18 mouse cellular contexts compared by ENCODE assay signal in genomic region chr5:31038171-31038845, GRCm38 (mm10). TPM values are rescaled to one million over a fixed set of nuclear protein-coding genes. Genes with fewer than 3 reads are reported as not detected.
DNase-seq lines count a peak whose midpoint lies in the region; ATAC-seq lines count a peak whose summit lies in the region.
"Had no signal": no experiment of that assay in that cellular context is flagged by ENCODE, and none has a peak within 500 bp of the region (broad histone marks: within the 10 kb centered on the region; RNA-seq: fewer than 3 reads in every experiment).

No protein-coding gene starts in this region.

- no peak overlapping the region for H3K9ac ChIP-seq in kidney, embryonic 14.5 days (ENCODE audit: low read depth, low read length)
- no peak overlapping the region for H3K9ac ChIP-seq in heart, embryonic 12.5 days
- H3K9ac ChIP-seq: embryonic facial prominence, embryonic 12.5 days; forebrain, embryonic 12.5 days; hindbrain, embryonic 14.5 days had no signal

- no peaks in the 10 kb centered on the region for H3K27me3 ChIP-seq in kidney, embryonic 14.5 days (ENCODE audit: control insufficient read depth, insufficient read depth, low read length)
- H3K27me3 ChIP-seq in heart, embryonic 12.5 days (replicated peaks) = no peaks in the 10 kb centered on the region
- H3K27me3 ChIP-seq: embryonic facial prominence, embryonic 12.5 days; forebrain, embryonic 12.5 days had no signal

- H3K4me1 ChIP-seq in kidney, embryonic 14.5 days (ENCODE audit: control insufficient read depth, insufficient read depth, low read length) = no peaks in the 10 kb centered on the region
- H3K4me1 ChIP-seq in heart, embryonic 12.5 days (replicated peaks) = peaks cover 15% of the 10 kb centered on the region
- H3K4me1 ChIP-seq: embryonic facial prominence, embryonic 12.5 days; forebrain, embryonic 12.5 days; hindbrain, embryonic 10.5 days had no signal

- H3K4me3 ChIP-seq in kidney, embryonic 14.5 days (ENCODE audit: low read length) = no peak overlapping the region
- no peak overlapping the region for H3K4me3 ChIP-seq in heart, embryonic 12.5 days
- H3K4me3 ChIP-seq: embryonic facial prominence, embryonic 12.5 days; forebrain, embryonic 12.5 days; heart, adult 2 months; hindbrain, embryonic 10.5 days had no signal

- peaks cover 22% of the 10 kb centered on the region; the same call in 1 of the 2 replicates for H3K36me3 ChIP-seq in kidney, embryonic 14.5 days (ENCODE audit: control insufficient read depth, insufficient read depth, low read length)
- H3K36me3 ChIP-seq in heart, embryonic 12.5 days = peaks cover 66% of the 10 kb centered on the region

- no peak overlapping the region for H3K4me2 ChIP-seq in kidney, embryonic 14.5 days (replicated peaks; ENCODE audit: low read depth, low read length)
- H3K4me2 ChIP-seq in heart, embryonic 12.5 days = no peak overlapping the region
- H3K4me2 ChIP-seq: embryonic facial prominence, embryonic 12.5 days; forebrain, embryonic 12.5 days; heart, embryonic 11.5 days; hindbrain, embryonic 14.5 days had no signal

- no peak overlapping the region for H3K27ac ChIP-seq in kidney, embryonic 14.5 days (ENCODE audit: low read depth, low read length)
- H3K27ac ChIP-seq in heart, embryonic 12.5 days (ENCODE audit: poor library complexity, severe bottlenecking) = no peak overlapping the region
- H3K27ac ChIP-seq: embryonic facial prominence, embryonic 12.5 days; forebrain, embryonic 12.5 days; heart, adult 2 months; hindbrain, embryonic 10.5 days; hindbrain, embryonic 14.5 days had no signal

- no peak for ATAC-seq in kidney, embryonic 14.5 days (ENCODE audit: low FRiP score, low TSS enrichment)
- no peak for ATAC-seq in heart, embryonic 12.5 days (ENCODE audit: insufficient number of reproducible peaks, low FRiP score)
- ATAC-seq: forebrain, embryonic 16.5 days had no signal

- H3K9me3 ChIP-seq in kidney, embryonic 14.5 days (ENCODE audit: control insufficient read depth, low read length) = no peaks in the 10 kb centered on the region
- H3K9me3 ChIP-seq in heart, embryonic 12.5 days (replicated peaks) = no peaks in the 10 kb centered on the region
- H3K9me3 ChIP-seq: embryonic facial prominence, embryonic 12.5 days; forebrain, embryonic 12.5 days; hindbrain, embryonic 10.5 days had no signal

- peak; percentile 41 for DNase-seq in kidney, adult 11 months
- no peak for DNase-seq in kidney, postnatal 10 days
- DNase-seq in kidney, postnatal 14 days = peak; percentile 33
- DNase-seq in adrenal gland, postnatal 25 days = peak; percentile 39
- DNase-seq in yolk sac, embryonic 10.5 days (ENCODE audit: low spot score) = peak; percentile 26
- no peak for DNase-seq in left cerebral cortex, adult 8-10 months (ENCODE audit: low spot score in 2 of 2)
- DNase-seq: cerebellum, adult 8-10 months; cerebellum, postnatal 14 days; gastrocnemius, postnatal 10 days; heart, adult 2 months had no signal

- 88% methylated on average over 7 of the region's 7 CpGs for WGBS in kidney, embryonic 14.5 days
- WGBS in heart, embryonic 12.5 days = 82% methylated on average over 7 of the region's 7 CpGs

RNA-seq across cellular contexts. Expression of gene Atraid, which starts 9.8 kb away (rescaled TPM):
- 144 and 160 TPM in 2 replicates for polyA plus RNA-seq in kidney, embryonic 14.5 days (2014; fragmentation: Nextera tagmentation; extraction: Ambion mirVana)
- total RNA-seq in adrenal gland, postnatal 25 days (2021) = 136 and 139 TPM in 2 replicates
- 102 and 107 TPM in 2 replicates for polyA plus RNA-seq in heart, embryonic 12.5 days (2016; fragmentation: Nextera tagmentation; extraction: Ambion mirVana)
- total RNA-seq in left cerebral cortex, adult 8-10 months (2022) = 10 to 100 TPM; 77.1 to 86.3 (median 80.2) TPM

RNA-seq across cellular contexts. Expression of gene Slc5a6, which starts 10.4 kb away (rescaled TPM):
- polyA plus RNA-seq in kidney, embryonic 14.5 days (2014; fragmentation: Nextera tagmentation; extraction: Ambion mirVana) = 5.5 and 10.9 TPM in 2 replicates
- 26.4 and 32.1 TPM in 2 replicates for total RNA-seq in adrenal gland, postnatal 25 days (2021)
- polyA plus RNA-seq in heart, embryonic 12.5 days (2016; fragmentation: Nextera tagmentation; extraction: Ambion mirVana) = 7.9 and 8.0 TPM in 2 replicates
- 10 to 100 TPM; 16.1 to 22.2 (median 20.6) TPM for total RNA-seq in left cerebral cortex, adult 8-10 months (2022)

RNA-seq across cellular contexts. Expression of gene Cad, which starts 16.3 kb away (rescaled TPM):
- 35.4 and 40.5 TPM in 2 replicates for polyA plus RNA-seq in kidney, embryonic 14.5 days (2014; fragmentation: Nextera tagmentation; extraction: Ambion mirVana)
- total RNA-seq in adrenal gland, postnatal 25 days (2021) = 28.3 and 29.1 TPM in 2 replicates
- 38.4 and 39.2 TPM in 2 replicates for polyA plus RNA-seq in heart, embryonic 12.5 days (2016; fragmentation: Nextera tagmentation; extraction: Ambion mirVana)
- 10 to 100 TPM; 16.8 to 28.5 (median 20.1) TPM for total RNA-seq in left cerebral cortex, adult 8-10 months (2022)

Comparison
In these comparisons a context has a peak if more than half of its experiments do, and no peak if none do; other contexts are left out.
1. DNase-seq: peak in kidney, adult 11 months (single experiment), kidney, postnatal 14 days (single experiment), adrenal gland, postnatal 25 days (single experiment) and yolk sac, embryonic 10.5 days (single experiment); none in kidney, postnatal 10 days (single experiment) and left cerebral cortex, adult 8-10 months (0 of 2).